Mouse (Mus musculus) lung, postnatal 0 days (tissue): ENCODE data around the gene Rxra. TPM values are rescaled to one million over a fixed set of nuclear protein-coding genes. Genes with fewer than 3 reads are reported as not detected.

ENCODE experiments used
- ATAC-seq: fragments of 200-750 bp; cut with Nextera tagmentation; 2 replicates; pipeline ENCODE4 v1.8.0; 2017; ENCODE audit warnings: moderate library complexity
- DNase-seq: peaks from one replicate; pipeline ENCODE4 v3.0.0-alpha.2; 2016; ENCODE audit warnings: low spot score
- H3K27ac ChIP-seq: fragments of 300-500 bp; sonication (generic); 2 replicates; pipeline ENCODE4 v1.5.1; 2014; ENCODE audit warnings: antibody characterized with exemption, mild to moderate bottlenecking, low read length, mixed read lengths
- H3K27me3 ChIP-seq: fragments of 300-500 bp; sonication (generic); replicated peaks from 2 replicates; pipeline ENCODE4 v1.6.1; 2014; ENCODE audit warnings: low read length, mixed read lengths; ENCODE audit not compliant: insufficient read depth
- H3K36me3 ChIP-seq: fragments of 300-500 bp; sonication (generic); 2 replicates; pipeline ENCODE4 v1.6.1; 2014; ENCODE audit warnings: low read length, mixed read lengths; ENCODE audit not compliant: insufficient read depth
- H3K4me1 ChIP-seq: fragments of 300-500 bp; sonication (generic); 2 replicates; pipeline ENCODE4 v1.6.1; 2014; ENCODE audit warnings: antibody characterized with exemption, low read depth, low read length, mixed read lengths; ENCODE audit not compliant: insufficient read depth
- H3K4me2 ChIP-seq: fragments of 300-500 bp; sonication (generic); replicated peaks from 2 replicates; pipeline ENCODE4 v1.6.1; 2014; ENCODE audit warnings: low read depth, mild to moderate bottlenecking, low read length, moderate library complexity, mixed read lengths
- H3K4me3 ChIP-seq: fragments of 300-500 bp; sonication (generic); 2 replicates; pipeline ENCODE4 v1.5.1; 2014; ENCODE audit warnings: low read depth, low read length
- H3K9ac ChIP-seq: fragments of 300-500 bp; sonication (generic); replicated peaks from 2 replicates; pipeline ENCODE4 v1.6.1; 2014; ENCODE audit warnings: low read depth, mild to moderate bottlenecking
- H3K9me3 ChIP-seq: fragments of 300-500 bp; sonication (generic); 2 replicates; pipeline ENCODE4 v1.6.1; 2016; ENCODE audit warnings: low read length, mixed read lengths
- CTCF ChIP-seq: IDR thresholded peaks from 2 replicates; pipeline ENCODE4 v1.5.1; 2016; ENCODE audit warnings: antibody characterized with exemption, mild to moderate bottlenecking
- EP300 ChIP-seq: IDR thresholded peaks from 2 replicates; pipeline ENCODE4 v1.6.1; 2016; ENCODE audit warnings: antibody characterized with exemption, mild to moderate bottlenecking, control low read depth
- WGBS: fragments of 180-500 bp; shearing (Covaris S2); extraction: QIAGEN DNeasy Blood & Tissue Kit; methylation state at CpG from one replicate; pipeline ENCODE4 v1.1.7; 2014; 5-methylcytosine and 5-hydroxymethylcytosine counted together
- polyA plus RNA-seq: library from polyadenylated mRNA; unstranded; fragments of >200 nt; fragmentation: Nextera tagmentation; extraction: Ambion mirVana; gene quantifications from 2 replicates; pipeline ENCODE4 v1.2.1, GENCODE M21; 2015

Rxra gene
- polyA plus RNA-seq, 1 experiment from 2014 or later: 9.6 TPM

GRCm38 (mm10) chr2:27770205-27770604 is 94.0 kb downstream of the Rxra start:
- Histone ChIP-seq H3K9me3 (no peaks in the 10 kb centered on the region), H3K4me2 (no peak overlapping the region), H3K4me1 (0 out of 2 replicates have a peak, but pooled peaks cover 7% of the 10 kb centered on the region), H3K27me3 (no peaks in the 10 kb centered on the region), H3K27ac (no peak overlapping the region), H3K36me3 (no peaks in the 10 kb centered on the region), H3K9ac (no peak overlapping the region), H3K4me3 (no peak overlapping the region)
- WGBS: under 1% methylated on average over 4 of the region's 4 CpGs
- ATAC-seq (no peak), DNase-seq (peak; percentile 68)
- TF ChIP-seq EP300: no peak
- peak; percentile 87 for TF ChIP-seq CTCF

GRCm38 (mm10) chr2:27771936-27772335 is 95.7 kb downstream of the Rxra start:
- TF ChIP-seq EP300: no peak
- peak; percentile 99 for TF ChIP-seq CTCF
- Histone ChIP-seq H3K27me3 (no peaks in the 10 kb centered on the region), H3K27ac (no peak overlapping the region), H3K4me2 (no peak overlapping the region), H3K36me3 (no peaks in the 10 kb centered on the region), H3K4me1 (0 out of 2 replicates have a peak, but pooled peaks cover 7% of the 10 kb centered on the region), H3K9me3 (no peaks in the 10 kb centered on the region), H3K4me3 (no peak overlapping the region), H3K9ac (no peak overlapping the region)
- peak; percentile 57 for ATAC-seq
- 23% methylated on average over 7 of the region's 7 CpGs for WGBS
- peak; percentile 97 for DNase-seq

GRCm38 (mm10) chr2:27772841-27773388 is 96.7 kb downstream of the Rxra start:
- 63% methylated on average over 7 of the region's 7 CpGs for WGBS
- no peak overlapping the region for H3K4me2 ChIP-seq
- DNase-seq (no peak), ATAC-seq (no peak)
- H3K9me3 ChIP-seq: no peaks in the 10 kb centered on the region
- no peak overlapping the region for H3K9ac ChIP-seq
- H3K36me3 ChIP-seq: no peaks in the 10 kb centered on the region
- H3K4me3 ChIP-seq: no peak overlapping the region
- 0 out of 2 replicates have a peak, but pooled peaks cover 5% of the 10 kb centered on the region for H3K4me1 ChIP-seq
- no peaks in the 10 kb centered on the region for H3K27me3 ChIP-seq
- TF ChIP-seq CTCF: no peak
- TF ChIP-seq EP300: no peak
- H3K27ac ChIP-seq: peak overlapping the region; percentile 75; the same call in 1 of the 2 replicates

- no peak overlapping the region for H3K4me3 ChIP-seq
- no peak overlapping the region for H3K9ac ChIP-seq
- no peaks in the 10 kb centered on the region for H3K27me3 ChIP-seq
- H3K9me3 ChIP-seq: no peaks in the 10 kb centered on the region
- ATAC-seq (peak; percentile 66), DNase-seq (peak; percentile 92)
- H3K4me2 ChIP-seq: no peak overlapping the region
- 0 out of 2 replicates have a peak, but pooled peaks cover 5% of the 10 kb centered on the region for H3K4me1 ChIP-seq
- no peaks in the 10 kb centered on the region for H3K36me3 ChIP-seq
- TF ChIP-seq CTCF (no peak), EP300 (peak; percentile 49)
- H3K27ac ChIP-seq: peak overlapping the region; percentile 75
- 39% methylated on average over 24 of the region's 24 CpGs for whole genome bisulfite sequencing
Measured at GRCm38 (mm10) chr2:27773980-27774730, 97.9 kb downstream of the Rxra start.

- Histone ChIP-seq H3K27ac (peak overlapping the region; percentile 75), H3K4me3 (no peak overlapping the region), H3K36me3 (no peaks in the 10 kb centered on the region), H3K4me1 (0 out of 2 replicates have a peak, but pooled peaks cover 5% of the 10 kb centered on the region), H3K9me3 (no peaks in the 10 kb centered on the region), H3K27me3 (no peaks in the 10 kb centered on the region), H3K9ac (no peak overlapping the region), H3K4me2 (no peak overlapping the region)
- WGBS: 88% methylated on average over 10 of the region's 10 CpGs
- TF ChIP-seq EP300 (no peak), CTCF (no peak; the same call in 1 of the 2 replicates)
- ATAC-seq (no peak), DNase-seq (no peak)
Measured at GRCm38 (mm10) chr2:27775006-27775405, 98.8 kb downstream of the Rxra start.

GRCm38 (mm10) chr2:27775625-27776024 is 99.4 kb downstream of the Rxra start:
- ATAC-seq: peak; percentile 5
- TF ChIP-seq EP300: no peak
- peak; percentile 56 for TF ChIP-seq CTCF
- no peaks in the 10 kb centered on the region for H3K27me3 ChIP-seq
- 51% methylated on average over 5 of the region's 5 CpGs for WGBS
- peak overlapping the region; percentile 75; the same call in 1 of the 2 replicates for H3K27ac ChIP-seq
- peak; percentile 68 for DNase-seq
- H3K36me3 ChIP-seq: no peaks in the 10 kb centered on the region
- H3K4me2 ChIP-seq: no peak overlapping the region
- H3K9me3 ChIP-seq: no peaks in the 10 kb centered on the region
- H3K4me3 ChIP-seq: no peak overlapping the region
- no peak overlapping the region for H3K9ac ChIP-seq
- 0 out of 2 replicates have a peak, but pooled peaks cover 5% of the 10 kb centered on the region for H3K4me1 ChIP-seq
